ENCODE assay signal across 15 mouse cellular contexts in the genomic region with DNA sequence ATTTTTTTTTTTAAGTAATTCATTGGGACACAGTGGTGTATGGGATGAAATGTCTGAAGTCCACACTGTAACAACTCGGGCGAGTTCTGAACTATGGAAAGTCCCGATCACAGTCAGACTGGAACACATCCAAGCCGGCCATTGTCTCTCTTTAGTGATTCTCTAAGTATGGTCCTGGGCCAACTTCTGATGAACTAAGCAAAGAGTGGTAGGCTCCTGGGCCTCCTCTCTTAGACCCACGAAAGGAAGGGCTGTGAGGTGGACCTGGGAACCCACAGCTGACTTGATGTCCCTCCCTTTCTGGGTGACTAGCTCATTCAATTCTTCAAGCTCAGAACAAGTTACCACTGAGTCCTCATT.
DNase-seq lines count a peak whose midpoint lies in the region; ATAC-seq and TF ChIP-seq lines count a peak whose summit lies in the region.
"Had no signal": no experiment of that assay in that cellular context is flagged by ENCODE, and none has a peak within 500 bp of the region (broad histone marks: within the 10 kb centered on the region; RNA-seq: fewer than 3 reads in every experiment).

No protein-coding gene starts in this region.

- H3K9me3 ChIP-seq in hindbrain, embryonic 16.5 days (ENCODE audit: control insufficient read depth, low read length) = no peaks in the 10 kb centered on the region
- no peaks in the 10 kb centered on the region for H3K9me3 ChIP-seq in hindbrain, embryonic 11.5 days (ENCODE audit: control insufficient read depth, low read length)
- no peaks in the 10 kb centered on the region for H3K9me3 ChIP-seq in heart, postnatal 0 days (replicated peaks; ENCODE audit: control insufficient read depth, low read length)
- H3K9me3 ChIP-seq: hindbrain, embryonic 15.5 days; megakaryocyte, embryonic 14.5 days had no signal

- no peak overlapping the region for H3K9ac ChIP-seq in hindbrain, embryonic 16.5 days (ENCODE audit: low read depth, low read length)
- no peak overlapping the region for H3K9ac ChIP-seq in hindbrain, embryonic 11.5 days (ENCODE audit: low read depth, low read length)
- H3K9ac ChIP-seq in heart, postnatal 0 days (replicated peaks; ENCODE audit: low read depth, low read length) = no peak overlapping the region
- H3K9ac ChIP-seq: forebrain, postnatal 0 days; hindbrain, embryonic 15.5 days had no signal

- 0 out of 2 replicates have a peak, but pooled peaks cover 5% of the 10 kb centered on the region for H3K36me3 ChIP-seq in hindbrain, embryonic 16.5 days (ENCODE audit: control insufficient read depth, insufficient read depth, low read length)
- H3K36me3 ChIP-seq in hindbrain, embryonic 11.5 days (ENCODE audit: control insufficient read depth, insufficient read depth, low read length) = no peaks in the 10 kb centered on the region
- H3K36me3 ChIP-seq in heart, postnatal 0 days (replicated peaks; ENCODE audit: control insufficient read depth, insufficient read depth, low read length) = peaks cover 34% of the 10 kb centered on the region
- H3K36me3 ChIP-seq: hindbrain, embryonic 15.5 days had no signal

- no peak for DNase-seq in hindbrain, embryonic 11.5 days (ENCODE audit: low spot score)
- no peak for DNase-seq in heart, postnatal 0 days (ENCODE audit: low spot score)
- DNase-seq in kidney, postnatal 25 days = peak; percentile 81 to 83
- no peak for DNase-seq in retina, postnatal 1 day
- DNase-seq in MN1 (ENCODE audit: low spot score) = no peak
- DNase-seq in T-cell, adult 2 months (ENCODE audit: low spot score) = no peak
- DNase-seq: cerebellum, postnatal 10 days; forebrain, postnatal 0 days; thymus, postnatal 4 days had no signal

- TF ChIP-seq CTCF in heart, postnatal 0 days (IDR thresholded peaks at IDR 0.05; ENCODE audit: low read depth) = no peak

- no peak for TF ChIP-seq EP300 in heart, postnatal 0 days (IDR thresholded peaks at IDR 0.05; ENCODE audit: low read depth)

- no peak overlapping the region for H3K4me3 ChIP-seq in hindbrain, embryonic 16.5 days (ENCODE audit: low read length)
- no peak overlapping the region for H3K4me3 ChIP-seq in hindbrain, embryonic 11.5 days (ENCODE audit: low read depth, low read length)
- no peak overlapping the region for H3K4me3 ChIP-seq in brown adipose tissue, adult 24 weeks (ENCODE audit: insufficient read depth, low read depth, low read length)
- H3K4me3 ChIP-seq in heart, postnatal 0 days (ENCODE audit: low read depth, low read length) = no peak overlapping the region
- H3K4me3 ChIP-seq: hindbrain, embryonic 15.5 days; megakaryocyte, embryonic 14.5 days; myocyte had no signal

- peaks cover 11% of the 10 kb centered on the region for H3K4me1 ChIP-seq in hindbrain, embryonic 16.5 days (ENCODE audit: control insufficient read depth, insufficient read depth, low read depth, low read length)
- no peaks in the 10 kb centered on the region for H3K4me1 ChIP-seq in hindbrain, embryonic 11.5 days (replicated peaks; ENCODE audit: control insufficient read depth, insufficient read depth, low read length)
- peaks cover 58% of the 10 kb centered on the region for H3K4me1 ChIP-seq in brown adipose tissue, adult 24 weeks (ENCODE audit: control insufficient read depth, insufficient read depth, insufficient read length, low read length)
- H3K4me1 ChIP-seq in heart, postnatal 0 days (ENCODE audit: control insufficient read depth, insufficient read depth) = peaks cover 77% of the 10 kb centered on the region

- H3K27ac ChIP-seq in hindbrain, embryonic 16.5 days (ENCODE audit: low read depth, low read length) = no peak overlapping the region
- no peak overlapping the region for H3K27ac ChIP-seq in hindbrain, embryonic 11.5 days (ENCODE audit: low read depth, low read length)
- H3K27ac ChIP-seq in brown adipose tissue, adult 24 weeks (replicated peaks; ENCODE audit: low read depth, low read length) = peak overlapping the region; percentile 92
- H3K27ac ChIP-seq in heart, postnatal 0 days (ENCODE audit: low read depth) = peak overlapping the region; percentile 98
- H3K27ac ChIP-seq: hindbrain, embryonic 15.5 days had no signal

- 65% methylated on average over 5 of the region's 5 CpGs for WGBS in hindbrain, embryonic 16.5 days
- 91% methylated on average over 5 of the region's 5 CpGs for WGBS in hindbrain, embryonic 11.5 days
- 38% methylated on average over 5 of the region's 5 CpGs for WGBS in heart, postnatal 0 days

- no peaks in the 10 kb centered on the region for H3K27me3 ChIP-seq in hindbrain, embryonic 16.5 days (replicated peaks; ENCODE audit: control insufficient read depth, insufficient read depth, low read length)
- no peaks in the 10 kb centered on the region for H3K27me3 ChIP-seq in hindbrain, embryonic 11.5 days (ENCODE audit: control insufficient read depth, insufficient read depth, low read length)
- no peaks in the 10 kb centered on the region for H3K27me3 ChIP-seq in heart, postnatal 0 days (ENCODE audit: control insufficient read depth, insufficient read depth, low read length)
- H3K27me3 ChIP-seq: hindbrain, embryonic 15.5 days had no signal

- ATAC-seq in hindbrain, embryonic 16.5 days = peak; percentile 27; the same call in 1 of the 2 replicates
- no peak for ATAC-seq in hindbrain, embryonic 11.5 days (ENCODE audit: low FRiP score)
- no peak for ATAC-seq in heart, postnatal 0 days (ENCODE audit: insufficient read depth, low read depth)
- ATAC-seq: CD4-positive, CD25-positive, alpha-beta regulatory T cell, adult 4 months; forebrain, postnatal 0 days had no signal

- H3K4me2 ChIP-seq in hindbrain, embryonic 16.5 days (ENCODE audit: low read length) = no peak overlapping the region
- no peak overlapping the region for H3K4me2 ChIP-seq in hindbrain, embryonic 11.5 days (replicated peaks; ENCODE audit: low read depth, low read length)
- no peak overlapping the region; the same call in 1 of the 2 replicates for H3K4me2 ChIP-seq in heart, postnatal 0 days (ENCODE audit: low read depth, low read length)
- H3K4me2 ChIP-seq: hindbrain, embryonic 15.5 days had no signal

Comparison
In these comparisons a context has a peak if more than half of its experiments do, and no peak if none do; other contexts are left out.
1. H3K27ac ChIP-seq: peak in brown adipose tissue, adult 24 weeks (single experiment) and heart, postnatal 0 days (single experiment); none in hindbrain, embryonic 16.5 days (single experiment) and hindbrain, embryonic 11.5 days (single experiment).
2. DNase-seq: peak in kidney, postnatal 25 days (2 of 2); none in hindbrain, embryonic 11.5 days (single experiment), heart, postnatal 0 days (single experiment), retina, postnatal 1 day (single experiment), MN1 (single experiment) and T-cell, adult 2 months (single experiment).